In the genomic region with DNA sequence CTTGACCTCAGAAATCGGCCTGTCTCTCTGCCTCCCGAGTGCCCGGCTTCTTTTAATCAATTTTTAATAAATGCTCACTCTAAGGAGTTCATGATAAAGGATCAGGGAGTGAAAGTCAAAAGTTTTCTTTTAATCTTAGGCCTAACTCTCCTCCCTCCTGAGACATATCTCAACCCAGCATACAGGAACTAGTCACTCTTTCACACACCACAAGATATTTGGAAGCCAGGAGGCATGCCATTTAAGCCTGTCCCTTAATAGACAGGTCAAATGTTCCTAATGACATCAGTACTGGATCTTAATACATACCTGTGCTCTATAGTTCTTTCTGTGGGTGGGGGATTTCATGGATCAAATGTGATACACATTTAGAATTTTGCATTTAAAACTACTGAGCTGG, we compare ENCODE assay signal across 13 mouse cellular contexts. TPM values are rescaled to one million over a fixed set of nuclear protein-coding genes. Genes with fewer than 3 reads are reported as not detected.
DNase-seq lines count a peak whose midpoint lies in the region; ATAC-seq and TF ChIP-seq lines count a peak whose summit lies in the region.
"Had no signal": no experiment of that assay in that cellular context is flagged by ENCODE, and none has a peak within 500 bp of the region (broad histone marks: within the 10 kb centered on the region; RNA-seq: fewer than 3 reads in every experiment).

No protein-coding gene starts in this region.

- H3K79me2 ChIP-seq in C2C12 (ENCODE audit: control insufficient read depth, insufficient read depth), result peaks cover 36% of the 10 kb centered on the region

- H3K79me3 ChIP-seq in C2C12 (ENCODE audit: low read depth), result peaks cover 23% of the 10 kb centered on the region

- no peak overlapping the region for H3K4me3 ChIP-seq in intestine, embryonic 15.5 days (replicated peaks)
- no peak overlapping the region for H3K4me3 ChIP-seq in intestine, postnatal 0 days (ENCODE audit: low read depth, low read length)
- peak overlapping the region; percentile 64 for H3K4me3 ChIP-seq in C2C12 (ENCODE audit: insufficient read depth, poor library complexity, severe bottlenecking)
- peak overlapping the region; percentile 96 for H3K4me3 ChIP-seq in liver, embryonic 13.5 days (replicated peaks)

- peak overlapping the region; percentile 59; the same call in 1 of the 2 replicates for H3K4me2 ChIP-seq in intestine, embryonic 15.5 days (replicated peaks)
- no peak overlapping the region for H3K4me2 ChIP-seq in intestine, postnatal 0 days (replicated peaks; ENCODE audit: low read depth)
- H3K4me2 ChIP-seq in liver, embryonic 13.5 days, result peak overlapping the region; percentile 83

- H3ac ChIP-seq in C2C12 (ENCODE audit: control insufficient read depth, insufficient read length, low read depth), result no peak overlapping the region

- peaks cover 13% of the 10 kb centered on the region; the same call in 1 of the 2 replicates for H3K36me3 ChIP-seq in intestine, embryonic 15.5 days
- H3K36me3 ChIP-seq in intestine, postnatal 0 days (ENCODE audit: control insufficient read depth, insufficient read depth), result peaks cover 28% of the 10 kb centered on the region
- peaks cover 31% of the 10 kb centered on the region for H3K36me3 ChIP-seq in C2C12 (ENCODE audit: control insufficient read depth, insufficient read depth)
- H3K36me3 ChIP-seq in liver, embryonic 13.5 days, result peaks cover 36% of the 10 kb centered on the region

- DNase-seq in 3T3-L1 (ENCODE audit: low read depth, low spot score), result peak; percentile 7
- no peak for DNase-seq in liver, embryonic 13.5 days
- no peak for DNase-seq in spleen, postnatal 10 days (ENCODE audit: low spot score in 2 of 2)
- no peak for DNase-seq in gastrocnemius, postnatal 10 days
- DNase-seq: cerebellum, adult 9-10 months; heart, postnatal 4 days; kidney, postnatal 36 days; lung, adult 18-20 months; right cerebral cortex, postnatal 25 days had no signal

- no peak overlapping the region for H3K9ac ChIP-seq in intestine, embryonic 15.5 days
- no peak overlapping the region for H3K9ac ChIP-seq in intestine, postnatal 0 days (ENCODE audit: low read depth, low read length)
- peak overlapping the region; percentile 95; the same call in 1 of the 2 replicates for H3K9ac ChIP-seq in liver, embryonic 13.5 days

- WGBS in intestine, embryonic 15.5 days, result 95% methylated on average over 3 of the region's 3 CpGs
- 88% methylated on average over 3 of the region's 3 CpGs for WGBS in intestine, postnatal 0 days
- WGBS in liver, embryonic 13.5 days (ENCODE audit: insufficient replicate concordance), result 73% methylated on average over 3 of the region's 3 CpGs

- TF ChIP-seq CTCF in intestine, postnatal 0 days (IDR thresholded peaks at IDR 0.05; ENCODE audit: low read depth), result no peak
- TF ChIP-seq CTCF in C2C12 (IDR thresholded peaks at IDR 0.05; ENCODE audit: control insufficient read depth, insufficient read depth, insufficient read length), result no peak

- H3K27ac ChIP-seq in intestine, embryonic 15.5 days, result no peak overlapping the region
- no peak overlapping the region for H3K27ac ChIP-seq in intestine, postnatal 0 days (ENCODE audit: low read depth, low read length)
- H3K27ac ChIP-seq in liver, embryonic 13.5 days, result no peak overlapping the region
- H3K27ac ChIP-seq: left cerebral cortex, adult 2 months had no signal

- H3K27me3 ChIP-seq in intestine, embryonic 15.5 days (replicated peaks), result no peaks in the 10 kb centered on the region
- H3K27me3 ChIP-seq in intestine, postnatal 0 days (replicated peaks; ENCODE audit: control insufficient read depth, insufficient read depth, low read length), result no peaks in the 10 kb centered on the region
- H3K27me3 ChIP-seq in C2C12 (ENCODE audit: control insufficient read depth, insufficient read depth, insufficient read length), result no peaks in the 10 kb centered on the region
- no peaks in the 10 kb centered on the region for H3K27me3 ChIP-seq in liver, embryonic 13.5 days

- H3K4me1 ChIP-seq in intestine, embryonic 15.5 days (replicated peaks), result peaks cover 6% of the 10 kb centered on the region; the same call in 1 of the 2 replicates
- no peaks in the 10 kb centered on the region for H3K4me1 ChIP-seq in intestine, postnatal 0 days (replicated peaks; ENCODE audit: control insufficient read depth, insufficient read depth, low read length)
- peaks cover 39% of the 10 kb centered on the region for H3K4me1 ChIP-seq in liver, embryonic 13.5 days (replicated peaks)

- H3K9me3 ChIP-seq in intestine, embryonic 15.5 days, result no peaks in the 10 kb centered on the region
- no peaks in the 10 kb centered on the region for H3K9me3 ChIP-seq in intestine, postnatal 0 days (ENCODE audit: control insufficient read depth)
- no peaks in the 10 kb centered on the region for H3K9me3 ChIP-seq in liver, embryonic 13.5 days (replicated peaks)

- ATAC-seq in intestine, embryonic 15.5 days, result no peak
- no peak for ATAC-seq in intestine, postnatal 0 days
- no peak for ATAC-seq in liver, embryonic 13.5 days (ENCODE audit: low read depth)

TF ChIP-seq in C2C12, 6 proteins besides CTCF, POLR2A, EP300 and RAD21:
- TF ChIP-seq USF1 (IDR thresholded peaks at IDR 0.05; ENCODE audit: low read depth) (no peak), FOSL1 (IDR thresholded peaks at IDR 0.05; ENCODE audit: insufficient read depth, low read length, poor library complexity, severe bottlenecking) (no peak), MYOG (IDR thresholded peaks at IDR 0.05; ENCODE audit: control insufficient read depth, extremely low read depth, insufficient read length) (no peak), MYOD1 (IDR thresholded peaks at IDR 0.05; ENCODE audit: control insufficient read depth, insufficient read length, low read depth) (no peak), CEBPB (IDR thresholded peaks at IDR 0.05; ENCODE audit: low read depth) (no peak), MAX (IDR thresholded peaks at IDR 0.05) (no peak)

RNA-seq across cellular contexts. Expression of a gene that starts 1.4 kb away (rescaled TPM):
- 31.0 and 34.5 TPM in 2 replicates for polyA plus RNA-seq in intestine, embryonic 15.5 days (2015; fragmentation: Nextera tagmentation; extraction: Ambion mirVana)
- polyA plus RNA-seq in intestine, postnatal 0 days (2015; fragmentation: Nextera tagmentation; extraction: Ambion mirVana), result 18.1 and 20.4 TPM in 2 replicates
- 34.2 TPM for polyA plus RNA-seq in C2C12 (2012; fragmentation: generic; extraction: Trizol)
- polyA plus RNA-seq in liver, embryonic 13.5 days (2015; fragmentation: Nextera tagmentation; extraction: Ambion mirVana), result 20.0 and 25.1 TPM in 2 replicates
- 10 to 100 TPM; 14.4 to 16.0 TPM for total RNA-seq in gastrocnemius, postnatal 10 days (2021)

RNA-seq across cellular contexts. Expression of a gene that starts 27.7 kb away (rescaled TPM):
- polyA plus RNA-seq in intestine, embryonic 15.5 days (2015; fragmentation: Nextera tagmentation; extraction: Ambion mirVana), result 79.1 and 82.8 TPM in 2 replicates
- polyA plus RNA-seq in intestine, postnatal 0 days (2015; fragmentation: Nextera tagmentation; extraction: Ambion mirVana), result 41.5 and 43.0 TPM in 2 replicates
- polyA plus RNA-seq in C2C12 (2012; fragmentation: generic; extraction: Trizol), result 47.0 TPM
- polyA plus RNA-seq in liver, embryonic 13.5 days (2015; fragmentation: Nextera tagmentation; extraction: Ambion mirVana), result 46.4 and 54.0 TPM in 2 replicates
- total RNA-seq in gastrocnemius, postnatal 10 days (2021), result 10 to 100 TPM; 50.4 to 65.8 TPM

RNA-seq across cellular contexts. Expression of a gene that starts 27.9 kb away (rescaled TPM):
- polyA plus RNA-seq in intestine, embryonic 15.5 days (2015; fragmentation: Nextera tagmentation; extraction: Ambion mirVana), result 8.4 and 9.6 TPM in 2 replicates
- 15.4 and 19.1 TPM in 2 replicates for polyA plus RNA-seq in intestine, postnatal 0 days (2015; fragmentation: Nextera tagmentation; extraction: Ambion mirVana)
- 7.3 TPM for polyA plus RNA-seq in C2C12 (2012; fragmentation: generic; extraction: Trizol)
- polyA plus RNA-seq in liver, embryonic 13.5 days (2015; fragmentation: Nextera tagmentation; extraction: Ambion mirVana), result 3.0 and 3.4 TPM in 2 replicates
- total RNA-seq in gastrocnemius, postnatal 10 days (2021), result 10 to 100 TPM in 1 of 2 experiments, 1 to 10 TPM in 1; 9.3 to 12.5 TPM

RNA-seq across cellular contexts. Expression of a gene that starts 39.5 kb away (rescaled TPM):
- 7.9 and 8.3 TPM in 2 replicates for polyA plus RNA-seq in intestine, embryonic 15.5 days (2015; fragmentation: Nextera tagmentation; extraction: Ambion mirVana)
- 4.4 TPM in 2 replicates for polyA plus RNA-seq in intestine, postnatal 0 days (2015; fragmentation: Nextera tagmentation; extraction: Ambion mirVana)
- polyA plus RNA-seq in C2C12 (2012; fragmentation: generic; extraction: Trizol), result not detected
- 0.35 and 0.39 TPM in 2 replicates for polyA plus RNA-seq in liver, embryonic 13.5 days (2015; fragmentation: Nextera tagmentation; extraction: Ambion mirVana)
- total RNA-seq in gastrocnemius, postnatal 10 days (2021), result under 1 TPM; 0.25 to 0.47 TPM

Comparison
In these comparisons a context has a peak if more than half of its experiments do, and no peak if none do; other contexts are left out.
1. H3K4me3 ChIP-seq: peak in C2C12 (single experiment) and liver, embryonic 13.5 days (single experiment); none in intestine, embryonic 15.5 days (single experiment) and intestine, postnatal 0 days (single experiment).